19 mouse cellular contexts compared by ENCODE assay signal in genomic region chr3:149231346-149231745, GRCm38 (mm10).
"Had no signal": no experiment of that assay in that cellular context is flagged by ENCODE, and none has a peak within 500 bp of the region (broad histone marks: within the 10 kb centered on the region; RNA-seq: fewer than 3 reads in every experiment).

No protein-coding gene starts in this region.

- H3K9ac ChIP-seq: lung, embryonic 15.5 days; midbrain, embryonic 13.5 days; midbrain, embryonic 15.5 days; neural tube, embryonic 12.5 days had no signal

- H3K4me3 ChIP-seq: lung, embryonic 15.5 days; megakaryocyte, embryonic 14.5 days; midbrain, embryonic 13.5 days; midbrain, embryonic 15.5 days; neural tube, embryonic 12.5 days had no signal

- H3K27me3 ChIP-seq: lung, embryonic 15.5 days; megakaryocyte, embryonic 14.5 days; midbrain, embryonic 13.5 days; midbrain, embryonic 15.5 days; neural tube, embryonic 12.5 days had no signal

- H3K4me1 ChIP-seq: megakaryocyte, embryonic 14.5 days; midbrain, embryonic 13.5 days; midbrain, embryonic 15.5 days; neural tube, embryonic 12.5 days had no signal

- H3K9me3 ChIP-seq: lung, embryonic 15.5 days; midbrain, embryonic 13.5 days; midbrain, embryonic 15.5 days; neural tube, embryonic 12.5 days had no signal

- ATAC-seq: lung, postnatal 0 days; midbrain, embryonic 13.5 days; midbrain, embryonic 15.5 days had no signal

- DNase-seq: lung, adult 2 months; lung, postnatal 14 days; lung, postnatal 36 days; retina, postnatal 1 day; right cerebral cortex, adult 18-20 months; right cerebral cortex, postnatal 25 days; right cerebral cortex, postnatal 4 days; spleen, adult 18-20 months; thymus, adult 18-20 months; thymus, postnatal 14 days; thymus, postnatal 36 days had no signal

- H3K4me2 ChIP-seq: lung, embryonic 15.5 days; midbrain, embryonic 11.5 days; midbrain, embryonic 13.5 days; midbrain, embryonic 15.5 days; neural tube, embryonic 12.5 days had no signal

- H3K36me3 ChIP-seq: lung, embryonic 15.5 days; midbrain, embryonic 13.5 days; midbrain, embryonic 15.5 days; neural tube, embryonic 12.5 days had no signal

- H3K27ac ChIP-seq: lung, embryonic 15.5 days; macrophage; midbrain, embryonic 13.5 days; midbrain, embryonic 15.5 days; neural tube, embryonic 12.5 days had no signal
